Mouse (Mus musculus): Measurements from ENCODE around the gene H2-Eb1.
A peak's percentile ranks its signal among the peaks of the same experiment; 100 is the strongest.

H2-Eb1 gene

DNA sequence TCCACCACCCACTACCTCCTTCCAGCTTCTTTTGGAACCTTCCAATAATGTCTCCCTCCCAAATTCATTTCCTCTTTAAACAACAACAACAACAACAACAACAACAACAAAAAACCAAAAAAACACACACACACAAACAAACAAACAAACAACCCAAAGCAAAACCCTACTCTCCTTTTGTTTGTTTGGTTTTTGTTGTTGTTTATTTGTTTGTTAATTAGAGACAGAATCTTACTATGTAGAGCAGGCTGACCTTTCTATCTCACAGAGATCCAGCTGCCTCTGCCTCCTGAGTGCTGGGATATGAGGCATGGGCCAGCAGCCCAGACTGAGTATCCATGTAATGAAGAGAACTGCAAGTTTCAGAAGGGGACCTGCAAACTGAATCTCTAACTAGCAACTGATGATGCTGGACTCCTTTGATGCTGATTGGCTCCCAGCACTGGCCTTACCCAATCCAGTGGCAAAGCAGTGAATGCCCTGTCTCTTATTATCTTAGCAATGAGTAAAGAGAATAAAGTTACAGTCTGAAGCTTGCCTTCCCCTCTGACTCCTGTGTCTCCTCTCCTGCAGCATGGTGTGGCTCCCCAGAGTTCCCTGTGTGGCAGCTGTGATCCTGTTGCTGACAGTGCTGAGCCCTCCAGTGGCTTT is at the start of gene H2-Eb1:
Gene H2-Eb1 (plus strand): TSS at position 488 of the 651 bp plus-strand sequence.
- peak; percentile 71 for DNase-seq (ENCODE audit: low read depth, low spot score)

DNA sequence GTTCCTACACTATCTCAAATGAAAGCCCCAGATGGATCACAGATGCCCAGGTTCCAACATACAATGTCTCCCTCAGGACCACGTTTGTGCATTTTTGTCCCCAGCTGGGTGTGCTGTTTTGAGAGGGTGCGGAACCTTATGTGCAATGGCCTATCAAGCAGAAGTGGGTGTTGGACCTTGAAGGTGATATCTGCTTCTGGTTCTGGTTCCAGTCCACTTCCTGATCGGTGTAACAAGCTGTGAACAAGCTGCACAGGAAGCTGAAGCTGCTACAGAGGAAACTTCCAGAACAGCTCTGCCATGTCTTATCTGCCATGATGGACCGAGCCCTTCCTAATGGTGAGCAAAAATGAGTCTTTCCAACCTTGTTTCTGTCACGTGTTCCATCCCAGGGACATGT is 49.2 kb upstream of the H2-Eb1 start:
- no peak for DNase-seq (ENCODE audit: low read depth, low spot score)

DNA sequence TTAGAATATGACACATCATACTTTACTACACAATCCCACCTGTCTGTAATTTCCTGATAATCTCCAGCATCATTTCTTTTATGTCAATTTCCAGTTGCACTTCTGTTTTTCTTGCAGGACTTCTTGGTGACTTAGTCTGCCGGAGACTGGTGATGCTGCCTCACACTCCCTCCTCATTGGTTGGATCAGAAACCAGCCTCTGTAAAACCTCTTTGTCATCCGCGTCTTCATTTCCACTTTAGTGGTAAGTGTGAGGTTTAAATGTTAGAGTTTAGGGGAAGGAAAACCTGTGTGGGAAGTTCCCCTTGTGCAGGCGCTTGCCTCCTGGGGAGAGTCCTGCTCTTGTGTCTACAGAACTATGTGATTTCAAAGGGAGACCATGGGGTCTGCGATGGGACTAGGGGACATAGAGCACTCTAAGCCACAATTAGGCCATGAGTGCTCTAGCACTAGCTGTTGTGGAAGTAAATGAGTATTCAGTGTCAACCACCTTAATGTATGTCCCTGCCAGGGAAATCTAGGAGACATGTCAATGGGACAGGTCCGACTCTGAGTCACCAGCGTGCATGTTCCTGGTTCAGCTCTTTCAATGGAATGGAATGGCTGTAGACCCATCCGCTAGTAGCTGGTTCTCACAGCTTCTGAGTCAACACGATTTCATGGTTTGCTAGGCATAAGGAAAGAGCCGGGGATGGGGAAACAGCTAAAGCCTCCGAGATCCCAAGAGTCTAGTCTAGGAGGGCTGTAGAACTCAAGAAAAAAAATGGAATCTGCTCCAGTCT is 47.9 kb upstream of the H2-Eb1 start, which contains the start of gene H2-Ab1:
Gene H2-Ab1 (plus strand): TSS at position 96 of the 782 bp plus-strand sequence.
- no peak for DNase-seq (ENCODE audit: low read depth, low spot score)

DNA sequence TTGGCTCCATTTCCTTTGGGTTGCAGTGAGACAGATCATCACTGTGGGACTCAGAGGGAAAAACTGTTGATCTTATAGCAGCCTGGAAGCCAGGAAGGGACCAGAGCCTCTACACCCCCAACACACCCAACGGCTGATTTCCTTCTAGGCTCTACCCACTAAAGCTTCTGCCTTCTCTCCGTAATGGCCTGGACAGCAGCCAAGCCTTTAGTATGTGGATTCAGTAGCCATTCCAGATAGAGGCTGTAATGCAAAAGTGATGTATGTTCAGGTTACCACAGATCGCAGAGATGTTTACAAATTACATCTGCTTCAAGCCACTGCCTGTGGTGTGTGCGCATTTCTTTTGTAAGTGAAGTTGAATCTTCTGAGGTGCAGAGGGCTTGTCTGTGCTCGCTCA is 45.1 kb upstream of the H2-Eb1 start:
- no peak for DNase-seq (ENCODE audit: low read depth, low spot score)

DNA sequence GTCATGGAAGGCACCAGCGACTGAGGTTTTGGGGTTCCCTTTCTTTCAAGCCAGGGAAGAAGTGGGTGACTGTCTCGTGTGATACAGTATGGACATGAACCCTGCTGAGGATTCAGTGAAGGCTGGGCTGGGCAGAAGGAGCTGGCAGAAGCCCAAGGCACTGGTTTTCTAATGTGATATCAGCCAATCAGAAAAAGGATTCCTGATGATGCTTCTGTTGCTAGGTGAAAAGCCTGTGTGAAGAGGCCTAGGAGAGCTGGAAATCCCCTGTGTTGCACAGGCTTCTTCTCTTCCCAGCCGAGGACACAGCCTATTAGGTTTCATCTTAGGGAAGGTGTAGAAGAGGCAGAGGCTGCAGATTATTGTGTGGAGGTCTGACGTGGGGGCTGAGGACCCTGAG is 44.2 kb upstream of the H2-Eb1 start:
- peak; percentile 46 for DNase-seq (ENCODE audit: low read depth, low spot score)

DNA sequence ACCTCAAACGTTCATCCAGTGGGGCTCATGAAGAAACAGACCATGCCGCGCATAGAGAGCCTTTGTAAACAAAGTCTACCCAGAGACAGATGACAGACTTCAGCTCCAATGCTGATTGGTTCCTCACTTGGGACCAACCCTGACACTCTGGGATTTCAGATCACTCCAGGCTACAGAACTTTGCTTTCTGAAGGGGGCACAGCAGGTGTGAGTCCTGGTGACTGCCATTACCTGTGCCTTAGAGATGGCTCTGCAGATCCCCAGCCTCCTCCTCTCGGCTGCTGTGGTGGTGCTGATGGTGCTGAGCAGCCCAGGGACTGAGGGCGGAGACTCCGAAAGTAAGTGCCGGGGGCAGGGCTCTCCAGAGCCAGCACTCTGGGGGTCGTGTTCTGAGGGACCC is 42.6 kb upstream of the H2-Eb1 start:
- peak; percentile 71 for DNase-seq (ENCODE audit: low read depth, low spot score)

DNA sequence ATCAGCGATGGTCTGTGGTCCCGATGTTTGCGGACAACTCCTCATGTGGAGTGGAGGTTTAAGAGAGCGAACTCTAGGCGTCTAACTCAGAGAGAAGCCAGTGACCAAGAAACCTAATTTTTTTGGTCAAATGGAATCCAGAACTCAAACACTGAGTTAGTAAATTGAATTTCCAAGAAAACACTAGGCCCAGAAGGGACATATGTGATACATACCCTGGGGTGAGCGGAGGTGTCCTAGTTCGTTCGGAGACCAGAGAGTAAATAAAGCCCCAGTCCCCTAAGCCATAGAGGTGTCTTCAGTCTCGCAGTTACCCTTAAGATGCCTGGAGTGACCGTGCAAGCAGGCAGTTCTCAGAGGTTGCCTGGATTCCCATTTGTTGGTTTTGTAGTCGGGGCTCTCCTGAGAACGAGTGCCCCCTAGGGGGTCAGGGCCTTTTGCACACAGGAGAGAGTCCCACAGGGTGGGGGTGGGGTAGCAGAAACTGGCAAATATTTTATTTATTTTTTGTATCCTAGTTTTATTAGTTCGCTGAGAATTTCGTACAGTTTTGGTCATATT is 41.8 kb upstream of the H2-Eb1 start:
- DNase-seq (ENCODE audit: low read depth, low spot score): no peak

DNA sequence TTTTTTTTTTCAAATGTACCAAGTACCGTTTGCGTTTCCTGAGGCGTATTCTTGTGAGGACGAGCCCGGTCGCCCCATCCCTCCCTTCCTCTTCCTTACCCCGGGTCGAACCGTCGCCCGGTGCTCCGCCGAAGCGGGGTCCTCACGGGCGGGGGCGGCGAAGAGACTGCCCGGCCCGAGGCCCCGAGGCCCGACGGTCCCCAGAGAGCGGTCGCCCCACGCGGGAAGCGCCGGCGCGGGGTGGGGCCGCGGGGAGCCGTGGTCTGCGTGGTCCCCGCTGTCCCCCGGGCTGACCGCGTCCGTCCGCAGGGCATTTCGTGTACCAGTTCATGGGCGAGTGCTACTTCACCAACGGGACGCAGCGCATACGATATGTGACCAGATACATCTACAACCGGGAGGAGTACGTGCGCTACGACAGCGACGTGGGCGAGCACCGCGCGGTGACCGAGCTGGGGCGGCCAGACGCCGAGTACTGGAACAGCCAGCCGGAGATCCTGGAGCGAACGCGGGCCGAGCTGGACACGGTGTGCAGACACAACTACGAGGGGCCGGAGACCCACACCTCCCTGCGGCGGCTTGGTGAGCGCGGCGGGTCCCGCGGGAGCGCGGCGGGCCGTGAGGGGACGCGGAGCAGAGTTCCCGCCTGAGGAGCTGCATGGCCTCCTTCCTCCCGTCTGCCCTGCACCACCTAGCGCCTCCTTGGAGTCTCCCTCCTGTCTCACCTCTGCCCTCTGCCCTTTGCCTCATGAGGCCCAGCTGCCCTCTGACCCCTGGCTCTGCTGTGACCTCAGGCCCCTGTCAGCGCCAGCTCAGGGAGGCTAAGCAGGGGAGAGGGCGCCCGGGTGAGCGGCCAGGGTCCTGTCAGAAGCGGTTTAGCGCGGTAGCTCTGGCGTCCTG is 41.0 kb upstream of the H2-Eb1 start:
- no peak for DNase-seq (ENCODE audit: low read depth, low spot score)

DNA sequence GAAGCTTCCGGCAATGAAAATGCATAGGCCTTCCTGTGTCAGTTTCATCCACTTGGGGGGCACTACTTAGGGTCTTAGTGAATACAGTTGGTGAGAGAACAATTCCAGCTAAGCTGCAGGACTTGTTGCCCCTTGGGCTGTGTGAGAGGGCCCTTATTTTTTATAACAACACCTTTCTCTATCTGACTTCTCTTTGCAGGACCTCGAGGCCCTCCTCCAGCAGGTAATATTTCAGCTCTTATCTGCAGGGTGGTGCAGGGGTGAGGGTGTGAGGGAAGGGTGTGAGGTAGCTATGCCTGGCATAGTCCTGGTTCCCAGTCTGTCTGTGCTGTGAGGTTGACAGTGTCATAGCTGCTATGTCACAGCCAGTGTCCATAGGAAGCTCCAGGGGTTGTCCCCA is 37.4 kb upstream of the H2-Eb1 start:
- DNase-seq (ENCODE audit: low read depth, low spot score): no peak

DNA sequence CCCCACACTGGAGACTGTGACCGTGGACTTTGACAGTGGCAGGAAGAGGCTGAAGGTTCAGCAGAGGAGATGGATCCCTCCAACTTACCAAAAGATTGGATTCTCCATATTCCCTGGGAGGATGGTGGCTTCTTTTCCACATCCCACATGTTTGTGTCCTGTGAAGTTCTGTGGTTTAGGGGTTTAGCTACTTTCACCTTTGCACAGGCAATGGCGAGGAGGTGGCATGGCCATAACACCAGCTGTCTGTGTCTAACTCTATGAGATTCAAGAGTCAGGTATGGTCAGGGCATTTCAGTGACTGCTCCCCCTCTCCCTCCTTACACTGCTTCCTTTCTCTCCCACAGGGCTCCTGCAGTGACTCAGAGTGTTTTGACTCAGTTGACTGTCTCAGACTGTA is 36.9 kb upstream of the H2-Eb1 start:
- DNase-seq (ENCODE audit: low read depth, low spot score): no peak

DNA sequence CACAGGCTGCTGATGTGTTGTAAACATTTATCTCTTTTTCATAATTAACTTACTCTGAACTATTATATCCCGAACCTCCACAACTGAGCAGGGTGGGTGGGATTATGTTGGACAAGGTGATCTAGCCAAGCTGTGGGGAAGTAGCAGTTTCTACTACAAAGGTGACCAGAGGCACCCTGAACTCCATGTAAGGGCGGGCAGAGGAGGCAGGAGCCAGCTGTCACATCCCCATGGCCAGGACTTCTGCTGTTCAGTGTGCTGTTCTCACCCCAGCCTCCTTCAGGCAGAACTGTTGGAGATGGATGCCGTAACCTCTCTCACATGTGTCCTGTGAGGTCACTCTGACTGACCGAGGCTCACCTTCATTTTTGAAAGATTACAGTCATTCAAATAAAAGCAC is 35.9 kb upstream of the H2-Eb1 start:
- DNase-seq (ENCODE audit: low read depth, low spot score): no peak

DNA sequence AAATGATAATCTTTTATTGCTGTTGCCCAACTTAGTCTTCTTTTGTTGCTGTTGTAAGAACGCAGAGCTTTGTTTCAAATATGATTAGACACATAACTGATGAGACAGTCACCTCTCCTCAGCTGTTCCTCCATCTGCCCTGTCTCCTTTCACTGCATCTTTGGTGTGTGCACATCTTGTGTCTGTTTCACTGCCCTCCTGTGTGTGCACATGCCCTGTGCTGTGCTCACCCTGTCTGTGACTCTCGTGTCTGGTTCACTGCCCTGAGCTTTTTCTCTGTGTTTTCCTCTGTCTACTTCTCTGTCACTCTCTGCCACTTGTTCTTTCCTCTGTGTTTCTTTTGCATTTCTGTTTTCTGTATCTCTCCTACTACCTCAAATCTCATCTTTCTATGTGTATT is 35.4 kb upstream of the H2-Eb1 start:
- DNase-seq (ENCODE audit: low read depth, low spot score): no peak

DNA sequence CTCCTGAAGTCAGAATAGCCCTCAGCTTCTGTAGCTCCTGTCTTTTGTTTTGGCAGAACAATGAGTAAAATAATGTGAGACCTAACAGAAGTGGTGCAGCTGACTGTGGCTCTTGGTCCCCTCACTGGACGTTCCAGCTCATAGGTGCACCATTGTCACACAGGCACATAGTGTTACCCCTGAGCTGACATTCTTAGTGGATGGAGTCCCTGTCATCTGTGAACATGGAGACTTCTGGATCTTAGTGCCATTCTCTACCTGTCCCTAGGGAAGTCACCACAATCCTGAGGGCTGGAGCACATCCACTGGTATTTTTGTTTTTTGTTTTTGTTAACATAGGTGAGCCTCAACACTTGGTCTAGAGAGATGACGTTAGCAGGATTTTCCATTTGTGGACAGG is 34.7 kb upstream of the H2-Eb1 start:
- DNase-seq (ENCODE audit: low read depth, low spot score): no peak

DNA sequence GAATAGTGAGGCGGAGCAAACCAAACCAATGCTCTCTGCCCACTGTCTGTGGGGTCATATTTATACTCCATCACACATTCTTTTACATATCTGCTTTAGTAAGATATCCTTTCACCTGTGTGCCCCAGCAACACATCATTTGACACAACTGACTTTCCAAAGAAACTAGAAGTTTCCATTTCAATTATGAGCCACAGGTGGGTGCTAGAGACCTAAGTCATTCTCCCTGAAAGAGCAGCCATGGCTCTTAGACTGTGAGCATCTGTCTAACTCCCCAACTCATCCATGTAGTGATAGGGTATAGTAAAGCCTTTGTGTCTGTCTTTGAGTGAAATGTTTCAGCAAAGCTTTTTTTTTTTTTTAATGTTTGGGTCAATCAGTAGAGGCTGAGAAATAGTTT is 33.6 kb upstream of the H2-Eb1 start:
- DNase-seq (ENCODE audit: low read depth, low spot score): no peak

DNA sequence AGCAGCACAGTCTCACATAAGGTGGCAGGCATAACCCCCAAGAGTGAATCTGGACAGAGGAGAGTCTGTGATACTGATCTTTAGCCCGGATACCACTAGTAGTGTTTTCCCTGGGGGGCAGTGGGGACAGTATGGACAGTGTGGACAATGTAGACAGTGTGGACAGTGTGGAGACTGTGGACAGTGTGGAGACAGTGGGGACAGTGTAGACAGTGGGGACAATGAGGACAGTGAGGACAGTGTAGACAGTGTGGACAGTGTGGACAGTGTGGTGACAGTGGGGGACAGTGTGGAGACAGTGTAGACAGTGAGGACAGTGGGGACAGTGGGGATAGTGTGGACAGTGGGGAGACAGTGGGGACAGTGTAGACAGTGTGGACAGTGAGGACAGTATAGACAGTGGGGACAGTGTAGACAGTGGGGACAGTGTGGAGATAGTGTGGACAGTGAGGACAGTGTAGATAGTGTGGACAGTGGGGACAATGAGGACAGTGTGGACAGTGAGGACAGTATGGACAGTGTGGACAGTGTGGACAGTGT is 25.1 kb upstream of the H2-Eb1 start:
- DNase-seq (ENCODE audit: low read depth, low spot score): no peak

DNA sequence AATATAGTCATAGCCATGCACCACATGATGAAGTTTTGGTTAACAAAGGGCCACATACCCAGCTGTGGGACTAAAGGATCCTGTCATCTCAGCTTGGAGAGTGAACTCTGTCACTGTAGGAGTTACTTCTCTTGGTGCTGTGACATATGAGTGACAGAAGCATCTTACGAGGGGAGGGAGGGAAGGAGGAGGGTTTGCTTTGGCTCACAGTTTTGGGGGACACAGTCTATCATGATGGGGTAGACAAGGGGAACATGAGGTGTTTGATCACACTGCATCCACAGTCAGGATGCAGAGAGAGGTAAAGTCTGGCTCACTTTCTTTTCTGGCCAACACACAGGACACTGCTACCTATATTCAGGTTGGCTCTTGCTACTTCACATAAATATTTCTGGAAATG is 23.8 kb upstream of the H2-Eb1 start:
- no peak for DNase-seq (ENCODE audit: low read depth, low spot score)

DNA sequence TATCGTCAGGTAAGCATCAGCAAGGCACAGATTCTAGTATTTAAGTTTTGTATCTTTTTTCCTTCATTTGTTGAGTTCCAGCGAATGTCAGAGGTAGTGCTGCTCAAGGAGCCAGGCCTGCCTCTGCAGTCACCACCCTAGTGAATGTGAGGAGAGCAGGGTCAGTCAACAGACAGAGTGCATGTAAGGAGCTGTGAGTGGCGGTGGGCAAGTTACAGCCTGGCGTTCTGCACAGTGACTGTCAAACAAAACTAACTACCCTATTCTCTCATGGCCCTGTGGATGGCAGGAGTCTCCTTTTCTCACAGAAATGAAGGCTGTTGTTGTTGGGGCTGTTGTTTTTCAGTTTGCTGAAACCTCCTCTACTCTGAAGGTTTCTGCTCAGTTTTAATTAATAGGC is 20.3 kb upstream of the H2-Eb1 start:
- DNase-seq (ENCODE audit: low read depth, low spot score): no peak

DNA sequence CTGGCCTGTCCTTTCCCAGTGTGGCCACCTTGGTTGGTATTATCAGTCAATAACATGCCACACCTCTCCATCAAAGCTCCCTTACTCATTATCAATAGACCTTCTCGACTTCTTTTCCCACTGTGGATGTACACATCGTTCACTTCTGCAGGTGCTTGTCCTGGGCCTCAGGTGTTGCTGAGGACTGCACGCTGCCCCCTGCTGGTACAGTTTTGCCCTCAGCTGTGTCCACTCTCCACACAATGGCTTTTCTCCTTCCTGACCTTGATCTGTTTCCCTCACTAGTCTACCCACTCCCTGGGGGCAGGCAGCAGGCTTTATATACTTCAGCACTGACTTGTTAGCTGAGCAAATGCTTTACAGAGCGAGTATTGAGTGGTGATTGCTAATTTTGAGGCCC is 19.8 kb upstream of the H2-Eb1 start:
- DNase-seq (ENCODE audit: low read depth, low spot score): no peak

DNA sequence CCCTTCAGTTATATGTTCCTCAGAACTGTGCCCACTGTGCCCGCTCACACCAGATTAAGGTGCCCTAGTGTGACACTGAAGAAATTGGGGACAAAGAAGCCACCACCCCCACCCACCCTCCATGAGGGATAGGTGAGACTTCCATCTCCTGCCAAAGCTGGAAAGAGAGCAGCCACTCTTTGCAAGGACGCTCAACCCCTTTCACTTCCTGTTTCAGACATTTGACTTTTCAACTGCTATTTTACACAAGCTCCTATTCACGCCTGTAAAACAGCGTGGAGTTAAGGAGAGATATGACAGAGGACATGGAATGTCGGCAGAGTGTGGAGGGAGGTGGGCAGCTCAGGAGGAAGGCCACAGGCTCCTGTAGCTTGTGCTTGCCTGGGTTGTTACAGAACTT is 19.2 kb upstream of the H2-Eb1 start:
- no peak for DNase-seq (ENCODE audit: low read depth, low spot score)

DNA sequence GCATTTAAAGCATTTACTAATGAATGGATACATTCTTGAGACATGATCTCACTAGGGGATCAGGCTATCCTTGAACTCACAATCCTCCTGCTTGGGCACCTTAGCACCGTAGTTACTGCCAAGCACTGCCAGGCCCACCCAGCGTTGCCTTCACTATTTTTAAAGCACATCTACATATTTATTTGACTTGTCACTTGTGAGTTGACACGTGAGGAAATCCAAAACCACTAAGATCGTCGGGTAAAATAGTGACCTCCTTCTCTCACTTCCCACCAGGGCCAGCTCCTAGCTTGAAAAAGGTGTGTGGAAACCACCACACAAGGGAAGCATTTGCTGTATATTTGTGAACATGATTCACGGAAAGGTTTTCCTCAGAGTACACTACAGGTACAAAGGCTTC is 18.7 kb upstream of the H2-Eb1 start:
- no peak for DNase-seq (ENCODE audit: low read depth, low spot score)

DNA sequence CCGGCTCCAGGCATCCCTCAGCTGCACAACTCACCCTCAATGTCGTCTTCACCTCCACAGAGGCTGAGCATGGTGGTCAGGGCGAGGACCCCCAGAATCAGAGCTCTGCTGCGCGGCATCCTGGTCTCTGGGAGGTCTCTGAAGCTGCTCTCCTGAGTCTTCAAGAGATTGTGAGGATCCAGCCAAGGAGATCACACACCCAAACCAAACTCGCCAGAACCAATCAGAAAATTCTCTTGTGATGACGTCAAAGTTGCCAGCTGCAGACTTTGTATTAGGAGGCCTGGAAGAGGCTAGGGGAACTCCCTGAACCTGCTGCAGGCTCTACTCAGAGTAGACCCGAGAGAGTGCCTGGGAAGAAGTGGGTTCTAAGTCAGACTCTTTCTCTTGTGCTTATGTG is 18.0 kb upstream of the H2-Eb1 start, which contains the start of gene H2-Aa:
Gene H2-Aa (minus strand): TSS at position 176 of the 400 bp plus-strand sequence.
- DNase-seq (ENCODE audit: low read depth, low spot score): peak; percentile 72

DNA sequence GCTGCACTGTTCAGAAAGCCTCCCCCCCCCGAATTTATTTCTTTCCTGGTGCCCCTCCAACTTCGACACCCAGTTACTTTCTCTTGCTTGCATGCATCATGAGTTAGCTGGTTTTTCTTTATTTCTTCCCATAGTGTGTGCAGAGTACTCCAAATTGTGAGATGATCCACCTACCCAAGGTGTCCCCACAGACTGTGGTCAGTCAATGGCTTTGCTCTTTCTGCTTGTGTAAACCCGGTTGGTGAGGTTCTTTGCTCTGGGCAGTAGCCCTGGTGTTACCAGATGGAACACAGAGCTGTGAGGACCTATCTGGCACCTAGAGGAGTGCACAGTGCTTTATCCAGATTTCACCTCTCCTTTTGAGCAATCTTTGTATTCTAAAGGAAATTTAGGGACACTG is 17.5 kb upstream of the H2-Eb1 start:
- no peak for DNase-seq (ENCODE audit: low read depth, low spot score)
